Mouse (Mus musculus) intestine, embryonic 14.5 days (tissue): ENCODE measurements at regions not wholly inside any gene's neighbourhood (a gene's known extent, or its start where the extent isn't known, plus 50 kb on each side); places are given as distances from the start of the nearest gene placed in this dataset.

ENCODE experiments used
- ATAC-seq: fragments of 200-750 bp; cut with Nextera tagmentation; replicated peaks from 2 replicates; pipeline ENCODE4 v1.8.0; 2017; ENCODE audit warnings: low read depth, moderate number of reproducible peaks, moderate TSS enrichment, moderate library complexity; ENCODE audit not compliant: low FRiP score, low TSS enrichment
- DNase-seq: peaks from one replicate; pipeline ENCODE4 v3.0.0-alpha.2; 2018; ENCODE audit warnings: low spot score
- H3K27ac ChIP-seq: fragments of 300-500 bp; sonication (generic); 2 replicates; pipeline ENCODE4 v1.5.1; 2014; ENCODE audit warnings: low read depth, mild to moderate bottlenecking, control low read depth
- H3K27me3 ChIP-seq: fragments of 300-500 bp; sonication (generic); replicated peaks from 2 replicates; pipeline ENCODE4 v1.6.1; 2014; ENCODE audit warnings: low read length, control low read depth; ENCODE audit not compliant: control insufficient read depth, insufficient read depth
- H3K36me3 ChIP-seq: fragments of 300-500 bp; sonication (generic); 2 replicates; pipeline ENCODE4 v1.6.1; 2014; ENCODE audit warnings: low read length, control low read depth; ENCODE audit not compliant: control insufficient read depth, insufficient read depth
- H3K4me1 ChIP-seq: fragments of 300-500 bp; sonication (generic); replicated peaks from 2 replicates; pipeline ENCODE4 v1.6.1; 2014; ENCODE audit warnings: low read length, control low read depth, mixed read lengths; ENCODE audit not compliant: control insufficient read depth, insufficient read depth
- H3K4me2 ChIP-seq: fragments of 300-500 bp; sonication (generic); 2 replicates; pipeline ENCODE4 v1.6.1; 2014; ENCODE audit warnings: low read length
- H3K4me3 ChIP-seq: fragments of 300-500 bp; sonication (generic); 2 replicates; pipeline ENCODE4 v1.5.1; 2014; ENCODE audit warnings: low read depth, low read length, control low read depth, mixed read lengths
- H3K9ac ChIP-seq: fragments of 300-500 bp; sonication (generic); 2 replicates; pipeline ENCODE4 v1.6.1; 2014; ENCODE audit warnings: mild to moderate bottlenecking, low read length
- H3K9me3 ChIP-seq: fragments of 300-500 bp; sonication (generic); 2 replicates; pipeline ENCODE4 v1.6.1; 2016; ENCODE audit warnings: low read length, control low read depth; ENCODE audit not compliant: control insufficient read depth
- WGBS: fragments of 180-500 bp; shearing (Covaris S2); extraction: QIAGEN DNeasy Blood & Tissue Kit; methylation state at CpG from one replicate; pipeline ENCODE4 v1.1.7; 2014; 5-methylcytosine and 5-hydroxymethylcytosine counted together

DNA sequence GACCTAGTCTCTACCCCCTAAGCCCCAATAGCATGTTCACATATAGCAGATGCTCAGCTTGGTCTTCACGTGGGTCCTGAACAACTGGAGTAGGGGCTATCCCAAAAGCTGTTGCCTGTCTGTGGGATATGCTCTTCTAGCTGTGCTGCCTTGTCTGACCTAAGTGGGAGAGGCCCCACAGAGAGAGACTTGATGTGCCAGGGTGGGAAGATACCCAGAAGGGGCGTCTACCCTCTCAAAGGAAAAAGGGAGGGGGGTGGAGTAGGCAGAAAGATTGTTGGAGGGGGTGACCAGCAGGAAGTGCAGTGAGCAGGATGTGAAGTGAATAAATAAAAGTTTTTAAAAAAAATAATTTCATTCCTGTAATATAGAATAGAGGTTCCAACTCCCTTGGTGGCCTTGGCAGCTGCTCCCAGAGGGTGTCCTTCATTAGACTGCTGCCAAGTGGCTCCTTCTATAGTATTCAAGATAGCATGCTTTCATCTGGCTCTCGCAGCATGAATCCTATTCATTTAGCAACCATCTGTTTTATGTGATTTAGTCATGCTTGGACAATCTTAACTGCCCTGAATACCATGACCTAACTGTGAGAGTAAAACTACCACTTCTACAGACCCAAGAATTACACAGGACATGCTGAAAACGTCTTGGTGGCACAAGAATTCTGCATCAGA lies 111.8 kb upstream of the Gnaz start:
- H3K27ac ChIP-seq = no peak overlapping the region
- H3K27me3 ChIP-seq = no peaks in the 10 kb centered on the region
- H3K9ac ChIP-seq = no peak overlapping the region
- no peaks in the 10 kb centered on the region for H3K36me3 ChIP-seq
- no peak overlapping the region for H3K4me3 ChIP-seq
- no peak for DNase-seq
- H3K9me3 ChIP-seq = no peaks in the 10 kb centered on the region
- ATAC-seq = no peak
- H3K4me2 ChIP-seq = no peak overlapping the region
- H3K4me1 ChIP-seq = no peaks in the 10 kb centered on the region
- WGBS = 68% methylated on average over 4 of the region's 4 CpGs
